Mouse (Mus musculus) embryonic facial prominence, embryonic 14.5 days (tissue): Measurements from ENCODE around the gene Eif3j1. TPM values are rescaled to one million over a fixed set of nuclear protein-coding genes. Genes with fewer than 3 reads are reported as not detected.
A peak's percentile ranks its signal among the peaks of the same experiment; 100 is the strongest.

ENCODE experiments used
- ATAC-seq: fragments of 200-750 bp; cut with Nextera tagmentation; 2 replicates; pipeline ENCODE4 v1.8.0; 2017; ENCODE audit warnings: low read depth, moderate number of reproducible peaks, moderate TSS enrichment
- DNase-seq: peaks from one replicate; pipeline ENCODE4 v3.0.0-alpha.2; 2015; ENCODE audit warnings: low spot score
- H3K27ac ChIP-seq: fragments of 300-500 bp; sonication (generic); replicated peaks from 2 replicates; pipeline ENCODE4 v1.5.1; 2014; ENCODE audit warnings: low read depth, mild to moderate bottlenecking, low read length, moderate library complexity
- H3K27me3 ChIP-seq: fragments of 300-500 bp; sonication (generic); replicated peaks from 2 replicates; pipeline ENCODE4 v1.6.1; 2014; ENCODE audit warnings: low read length; ENCODE audit not compliant: control insufficient read depth, insufficient read depth
- H3K36me3 ChIP-seq: fragments of 300-500 bp; sonication (generic); 2 replicates; pipeline ENCODE4 v1.6.1; 2014; ENCODE audit warnings: low read length, mixed read lengths; ENCODE audit not compliant: control insufficient read depth, insufficient read depth
- H3K4me1 ChIP-seq: fragments of 300-500 bp; sonication (generic); 2 replicates; pipeline ENCODE4 v1.6.1; 2014; ENCODE audit warnings: antibody characterized with exemption, low read length; ENCODE audit not compliant: control insufficient read depth, insufficient read depth
- H3K4me2 ChIP-seq: fragments of 300-500 bp; sonication (generic); 2 replicates; pipeline ENCODE4 v1.6.1; 2014; ENCODE audit warnings: low read depth, mild to moderate bottlenecking, low read length, moderate library complexity, mixed read lengths
- H3K4me3 ChIP-seq: fragments of 300-500 bp; sonication (generic); 2 replicates; pipeline ENCODE4 v1.5.1; 2014; ENCODE audit warnings: low read depth, mild to moderate bottlenecking, low read length
- H3K9ac ChIP-seq: fragments of 300-500 bp; sonication (generic); 2 replicates; pipeline ENCODE4 v1.6.1; 2014; ENCODE audit warnings: low read depth, mild to moderate bottlenecking, low read length, moderate library complexity, mixed read lengths
- H3K9me3 ChIP-seq: fragments of 300-500 bp; sonication (generic); 2 replicates; pipeline ENCODE4 v1.6.1; 2016; ENCODE audit warnings: low read length; ENCODE audit not compliant: control insufficient read depth
- WGBS: fragments of 180-500 bp; shearing (Covaris S2); extraction: QIAGEN DNeasy Blood & Tissue Kit; methylation state at CpG from one replicate; pipeline ENCODE4 v1.1.7; 2014; 5-methylcytosine and 5-hydroxymethylcytosine counted together
- polyA plus RNA-seq: library from polyadenylated mRNA; unstranded; fragments of >200 nt; fragmentation: Nextera tagmentation; extraction: Ambion mirVana; gene quantifications from 2 replicates; pipeline ENCODE4 v1.2.1, GENCODE M21; 2014

The Eif3j1 gene
- polyA plus RNA-seq, 1 experiment from 2014 or later, result 13.1 TPM

DNA sequence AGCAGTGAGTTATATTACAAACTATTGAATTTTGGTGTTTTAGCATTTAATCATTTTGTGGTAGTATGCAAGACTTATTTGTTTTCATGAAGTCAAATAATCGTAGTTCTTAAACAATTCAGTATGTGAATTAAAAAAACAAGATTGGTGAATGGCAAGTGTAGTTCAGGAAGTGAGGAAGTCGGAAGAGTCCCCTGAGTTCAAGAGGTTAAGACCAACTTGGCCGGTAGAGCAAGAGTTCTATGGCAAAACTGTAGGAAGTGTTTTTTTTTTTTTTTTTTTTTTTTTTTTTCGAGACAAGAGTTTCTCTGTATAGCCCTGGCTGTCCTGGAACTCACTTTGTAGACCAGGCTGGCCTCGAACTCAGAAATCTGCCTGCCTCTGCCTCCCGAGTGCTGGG, 3.6 kb downstream of the Eif3j1 start:
- Histone ChIP-seq H3K4me2 (no peak overlapping the region), H3K4me1 (peaks cover 8% of the 10 kb centered on the region), H3K9me3 (no peaks in the 10 kb centered on the region), H3K4me3 (no peak overlapping the region), H3K27ac (no peak overlapping the region), H3K27me3 (no peaks in the 10 kb centered on the region), H3K9ac (no peak overlapping the region), H3K36me3 (peaks cover 21% of the 10 kb centered on the region; the same call in 1 of the 2 replicates)
- WGBS, result 79% methylated on average over 6 of the region's 6 CpGs
- DNase-seq, result no peak
- no peak for ATAC-seq

- ATAC-seq, result no peak
- no peak for DNase-seq
- no peak overlapping the region for H3K9ac ChIP-seq
- no peaks in the 10 kb centered on the region for H3K27me3 ChIP-seq
- H3K27ac ChIP-seq, result no peak overlapping the region
- H3K36me3 ChIP-seq, result peaks cover 38% of the 10 kb centered on the region
- WGBS, result 88% methylated on average over 3 of the region's 3 CpGs
- no peaks in the 10 kb centered on the region for H3K4me1 ChIP-seq
- no peak overlapping the region for H3K4me2 ChIP-seq
- H3K4me3 ChIP-seq, result no peak overlapping the region
- H3K9me3 ChIP-seq, result no peaks in the 10 kb centered on the region
Measured at GRCm38 (mm10) chr2:122036064-122036463, 7.7 kb downstream of the Eif3j1 start.

- peaks cover 51% of the 10 kb centered on the region for H3K36me3 ChIP-seq
- no peak for DNase-seq
- no peaks in the 10 kb centered on the region for H3K4me1 ChIP-seq
- no peaks in the 10 kb centered on the region for H3K27me3 ChIP-seq
- H3K4me3 ChIP-seq, result no peak overlapping the region
- ATAC-seq, result no peak
- H3K9ac ChIP-seq, result no peak overlapping the region
- H3K4me2 ChIP-seq, result no peak overlapping the region
- no peaks in the 10 kb centered on the region for H3K9me3 ChIP-seq
- no peak overlapping the region for H3K27ac ChIP-seq
Measured at GRCm38 (mm10) chr2:122043926-122044325, 15.6 kb downstream of the Eif3j1 start.

GRCm38 (mm10) chr2:122059365-122060115, 31.2 kb downstream of the Eif3j1 start:
- no peaks in the 10 kb centered on the region for H3K4me1 ChIP-seq
- ATAC-seq, result no peak
- peaks cover 47% of the 10 kb centered on the region for H3K36me3 ChIP-seq

DNA sequence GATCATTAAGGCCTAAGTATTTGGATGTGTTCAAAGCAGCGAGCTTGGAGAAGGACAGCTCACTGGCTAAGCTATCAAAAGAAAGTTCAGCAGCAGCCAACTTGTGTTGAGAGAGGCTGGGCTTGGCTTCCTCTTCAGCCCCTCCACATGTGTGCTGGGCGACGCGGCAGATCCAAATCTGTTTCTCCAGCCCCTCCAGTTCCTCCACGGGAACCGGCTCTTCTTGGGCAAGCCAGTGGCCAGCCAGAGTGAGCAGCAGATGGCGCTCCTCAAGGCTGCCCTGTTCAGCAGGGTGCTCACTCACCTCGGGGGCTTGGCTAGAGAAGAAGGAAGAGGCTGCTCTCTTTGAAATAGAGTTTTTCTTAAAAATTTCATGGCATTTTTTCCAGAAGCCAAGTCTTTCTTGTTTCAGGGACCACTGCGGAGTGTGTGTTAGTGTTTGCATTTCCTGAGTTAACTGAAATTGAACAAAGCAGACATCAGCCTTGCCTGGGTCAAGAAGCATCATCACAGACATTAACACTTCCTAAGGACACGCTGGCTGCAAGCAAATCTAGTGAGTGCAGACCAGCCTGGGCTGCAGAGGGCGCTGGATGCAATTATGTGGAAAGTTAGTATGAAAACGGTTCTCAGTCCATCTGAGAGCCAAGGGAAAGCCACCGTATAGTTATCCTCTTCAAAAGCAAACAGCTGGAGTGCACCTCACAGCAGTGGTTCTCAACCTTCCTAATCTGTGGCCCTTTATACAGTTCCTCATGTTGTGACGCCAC, 37.0 kb downstream of the Eif3j1 start:
- H3K4me2 ChIP-seq, result no peak overlapping the region
- DNase-seq (no peak), ATAC-seq (peak; percentile 41; the same call in 1 of the 2 replicates)
- no peaks in the 10 kb centered on the region for H3K9me3 ChIP-seq
- no peaks in the 10 kb centered on the region for H3K4me1 ChIP-seq
- H3K27ac ChIP-seq, result no peak overlapping the region
- no peaks in the 10 kb centered on the region for H3K27me3 ChIP-seq
- H3K4me3 ChIP-seq, result no peak overlapping the region
- H3K9ac ChIP-seq, result no peak overlapping the region
- 52% methylated on average over 14 of the region's 14 CpGs for WGBS
- peaks cover 50% of the 10 kb centered on the region for H3K36me3 ChIP-seq

More at GRCm38 (mm10) chr2:122059365-122060115, 31.2 kb downstream of the Eif3j1 start:
- Histone ChIP-seq H3K27me3 (no peaks in the 10 kb centered on the region), H3K27ac (no peak overlapping the region), H3K4me2 (no peak overlapping the region), H3K9ac (no peak overlapping the region), H3K4me3 (no peak overlapping the region), H3K9me3 (no peaks in the 10 kb centered on the region)
- WGBS, result 84% methylated on average over 11 of the region's 11 CpGs
- DNase-seq, result no peak

DNA sequence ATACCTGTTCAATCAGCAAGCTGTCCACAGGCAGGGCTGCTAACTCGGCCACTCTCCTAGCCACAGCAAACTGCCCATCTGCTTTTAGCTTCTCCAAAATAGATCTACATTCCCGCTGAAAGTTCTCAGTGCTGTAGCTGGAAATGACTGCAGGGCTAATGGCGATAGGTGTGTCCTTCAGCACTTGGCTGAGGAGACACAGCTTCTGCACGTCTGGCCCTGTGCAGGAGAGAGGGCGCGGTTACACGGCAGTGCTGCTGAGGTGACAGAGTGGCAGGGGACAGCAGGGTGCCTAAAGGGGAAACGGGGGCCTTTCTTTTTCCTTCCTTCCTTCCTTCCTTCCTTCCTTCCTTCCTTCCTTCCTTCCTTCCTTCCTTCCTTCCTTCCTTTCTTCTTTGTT, 37.9 kb downstream of the Eif3j1 start:
- Histone ChIP-seq H3K36me3 (peaks cover 48% of the 10 kb centered on the region), H3K4me2 (no peak overlapping the region), H3K9me3 (no peaks in the 10 kb centered on the region), H3K4me1 (no peaks in the 10 kb centered on the region), H3K9ac (no peak overlapping the region), H3K4me3 (no peak overlapping the region), H3K27me3 (no peaks in the 10 kb centered on the region), H3K27ac (no peak overlapping the region)
- no peak for ATAC-seq
- no peak for DNase-seq
- 75% methylated on average over 8 of the region's 8 CpGs for WGBS

- no peak overlapping the region for H3K9ac ChIP-seq
- no peak overlapping the region for H3K4me2 ChIP-seq
- no peak overlapping the region for H3K27ac ChIP-seq
- H3K4me3 ChIP-seq, result no peak overlapping the region
- H3K27me3 ChIP-seq, result no peaks in the 10 kb centered on the region
- 86% methylated on average over 6 of the region's 6 CpGs for WGBS
- DNase-seq (no peak), ATAC-seq (no peak)
- peaks cover 61% of the 10 kb centered on the region for H3K36me3 ChIP-seq
- H3K4me1 ChIP-seq, result no peaks in the 10 kb centered on the region
- no peaks in the 10 kb centered on the region for H3K9me3 ChIP-seq
Measured at GRCm38 (mm10) chr2:122069144-122069912, 41.0 kb downstream of the Eif3j1 start.

DNA sequence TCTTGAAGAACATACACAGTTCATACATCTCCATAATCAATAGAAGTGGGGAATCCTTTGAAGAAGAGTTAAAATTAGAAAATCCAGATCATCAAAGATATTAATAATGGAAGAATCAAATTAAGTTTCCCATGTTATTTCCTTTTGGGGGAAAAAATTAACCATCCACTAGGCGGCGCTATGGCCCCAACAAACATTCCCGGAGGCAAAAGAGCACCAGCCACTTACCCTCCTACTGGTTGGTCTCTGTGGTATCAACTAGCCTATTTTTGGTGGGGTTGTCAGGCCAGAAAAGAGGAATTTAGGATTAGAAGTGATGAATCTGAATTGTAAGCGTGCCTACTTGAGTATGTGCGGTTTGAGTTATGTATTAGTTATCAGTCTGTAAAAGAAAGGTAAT, 41.6 kb downstream of the Eif3j1 start:
- H3K4me3 ChIP-seq, result no peak overlapping the region
- WGBS, result 41% methylated on average over 5 of the region's 5 CpGs
- H3K9ac ChIP-seq, result no peak overlapping the region
- no peaks in the 10 kb centered on the region for H3K4me1 ChIP-seq
- H3K36me3 ChIP-seq, result peaks cover 60% of the 10 kb centered on the region
- H3K27ac ChIP-seq, result no peak overlapping the region
- no peaks in the 10 kb centered on the region for H3K27me3 ChIP-seq
- DNase-seq (peak; percentile 29), ATAC-seq (no peak)
- H3K4me2 ChIP-seq, result no peak overlapping the region
- no peaks in the 10 kb centered on the region for H3K9me3 ChIP-seq
